Comparison of ENCODE assay signal across 8 mouse cellular contexts in genomic region chr9:20976216-20976960, GRCm38 (mm10). TPM values are rescaled to one million over a fixed set of nuclear protein-coding genes. Genes with fewer than 3 reads are reported as not detected.
DNase-seq lines count a peak whose midpoint lies in the region; ATAC-seq and TF ChIP-seq lines count a peak whose summit lies in the region.

TSS of gene S1pr2 (minus strand) at chr9:20976781.

- H3K36me3 ChIP-seq in forebrain, embryonic 11.5 days (ENCODE audit: control insufficient read depth, insufficient read depth, low read length): no peaks in the 10 kb centered on the region
- no peaks in the 10 kb centered on the region for H3K36me3 ChIP-seq in heart, embryonic 15.5 days
- no peaks in the 10 kb centered on the region for H3K36me3 ChIP-seq in liver, postnatal 0 days (replicated peaks; ENCODE audit: insufficient read depth, low read length)
- H3K36me3 ChIP-seq in neural tube, embryonic 12.5 days: no peaks in the 10 kb centered on the region
- no peaks in the 10 kb centered on the region for H3K36me3 ChIP-seq in testis, adult 2 months (ENCODE audit: control insufficient read depth, insufficient read depth, low read length)

- peak within 1 kb of the TSS; percentile 74 for H3K9ac ChIP-seq in forebrain, embryonic 11.5 days (ENCODE audit: low read length)
- peak within 1 kb of the TSS; percentile 83 for H3K9ac ChIP-seq in heart, embryonic 15.5 days
- peak within 1 kb of the TSS; percentile 69 for H3K9ac ChIP-seq in liver, postnatal 0 days (replicated peaks)
- peak within 1 kb of the TSS; percentile 72 for H3K9ac ChIP-seq in neural tube, embryonic 12.5 days

- under 1% methylated on average over 43 of the region's 47 CpGs for WGBS in forebrain, embryonic 11.5 days
- WGBS in heart, embryonic 15.5 days: under 1% methylated on average over 47 of the region's 47 CpGs
- under 1% methylated on average over 42 of the region's 47 CpGs for WGBS in liver, postnatal 0 days (ENCODE audit: insufficient replicate concordance)
- under 1% methylated on average over 46 of the region's 47 CpGs for WGBS in neural tube, embryonic 12.5 days

- no peaks in the 10 kb centered on the region for H3K27me3 ChIP-seq in forebrain, embryonic 11.5 days (ENCODE audit: control insufficient read depth, insufficient read depth, low read length)
- no peaks in the 10 kb centered on the region for H3K27me3 ChIP-seq in heart, embryonic 15.5 days
- 0 out of 2 replicates have a peak, but pooled peaks cover 6% of the 10 kb centered on the region for H3K27me3 ChIP-seq in liver, postnatal 0 days (ENCODE audit: insufficient read depth, low read length)
- H3K27me3 ChIP-seq in neural tube, embryonic 12.5 days (replicated peaks): peaks cover 5% of the 10 kb centered on the region; the same call in 1 of the 2 replicates
- H3K27me3 ChIP-seq in testis, adult 2 months (ENCODE audit: control insufficient read depth, insufficient read depth, low read length): no peaks in the 10 kb centered on the region

- no peak for TF ChIP-seq POLR2A in testis, adult 2 months (IDR thresholded peaks at IDR 0.05; ENCODE audit: control insufficient read depth, low read depth, low read length)

- peak within 1 kb of the TSS; percentile 19; the same call in 1 of the 2 replicates for H3K27ac ChIP-seq in forebrain, embryonic 11.5 days (ENCODE audit: low read depth, low read length)
- H3K27ac ChIP-seq in heart, embryonic 15.5 days: peak within 1 kb of the TSS; percentile 93
- peak within 1 kb of the TSS; percentile 77 for H3K27ac ChIP-seq in liver, postnatal 0 days (ENCODE audit: low read depth)
- peak within 1 kb of the TSS; percentile 53 for H3K27ac ChIP-seq in neural tube, embryonic 12.5 days
- H3K27ac ChIP-seq in testis, adult 2 months (ENCODE audit: control insufficient read depth, insufficient read depth, low read depth, low read length): peak within 1 kb of the TSS; percentile 10

- peaks cover 7% of the 10 kb centered on the region; the same call in 1 of the 2 replicates for H3K4me1 ChIP-seq in forebrain, embryonic 11.5 days (replicated peaks; ENCODE audit: control insufficient read depth, insufficient read depth, low read length)
- peaks cover 60% of the 10 kb centered on the region for H3K4me1 ChIP-seq in heart, embryonic 15.5 days (replicated peaks)
- peaks cover 22% of the 10 kb centered on the region for H3K4me1 ChIP-seq in liver, postnatal 0 days (ENCODE audit: insufficient read depth)
- peaks cover 27% of the 10 kb centered on the region for H3K4me1 ChIP-seq in neural tube, embryonic 12.5 days
- H3K4me1 ChIP-seq in testis, adult 2 months (ENCODE audit: control insufficient read depth, insufficient read depth, low read length): peaks cover 12% of the 10 kb centered on the region

- H3K9me3 ChIP-seq in forebrain, embryonic 11.5 days (ENCODE audit: control insufficient read depth, low read length): no peaks in the 10 kb centered on the region
- H3K9me3 ChIP-seq in heart, embryonic 15.5 days (replicated peaks): no peaks in the 10 kb centered on the region
- no peaks in the 10 kb centered on the region for H3K9me3 ChIP-seq in liver, postnatal 0 days (ENCODE audit: low read length)
- H3K9me3 ChIP-seq in neural tube, embryonic 12.5 days: no peaks in the 10 kb centered on the region

- peak; percentile 83 for ATAC-seq in forebrain, embryonic 11.5 days (replicated peaks; ENCODE audit: low FRiP score)
- peak; percentile 68 for ATAC-seq in heart, embryonic 15.5 days (replicated peaks; ENCODE audit: insufficient number of reproducible peaks, insufficient read depth, low FRiP score, low read depth)
- peak; percentile 77 for ATAC-seq in liver, postnatal 0 days
- ATAC-seq in neural tube, embryonic 12.5 days (ENCODE audit: low FRiP score, low read depth): peak; percentile 63

- peak within 1 kb of the TSS; percentile 72 for H3K4me3 ChIP-seq in forebrain, embryonic 11.5 days (ENCODE audit: low read depth, low read length)
- H3K4me3 ChIP-seq in heart, embryonic 15.5 days: peak within 1 kb of the TSS; percentile 71
- H3K4me3 ChIP-seq in liver, postnatal 0 days (ENCODE audit: low read depth, low read length): peak within 1 kb of the TSS; percentile 69
- H3K4me3 ChIP-seq in neural tube, embryonic 12.5 days: peak within 1 kb of the TSS; percentile 78
- peak within 1 kb of the TSS; percentile 87 for H3K4me3 ChIP-seq in testis, adult 2 months (ENCODE audit: control insufficient read depth, low read depth, low read length)

- H3K4me2 ChIP-seq in forebrain, embryonic 11.5 days (ENCODE audit: low read depth, low read length, severe bottlenecking): peak within 1 kb of the TSS; percentile 98
- peak within 1 kb of the TSS; percentile 92 for H3K4me2 ChIP-seq in heart, embryonic 15.5 days
- peak within 1 kb of the TSS; percentile 97 for H3K4me2 ChIP-seq in liver, postnatal 0 days (ENCODE audit: low read depth, low read length)
- peak within 1 kb of the TSS; percentile 83 for H3K4me2 ChIP-seq in neural tube, embryonic 12.5 days (replicated peaks)

- peak; percentile 91 for DNase-seq in CD4-positive, CD25-positive, alpha-beta regulatory T cell, adult 2 months (ENCODE audit: low read depth, low spot score)
- peak; percentile 84 for DNase-seq in adrenal gland, postnatal 25 days
- peak; percentile 92 for DNase-seq in forebrain, embryonic 11.5 days (ENCODE audit: low spot score)
- peak; percentile 93 for DNase-seq in kidney, postnatal 10 days
- peak; percentile 81 for DNase-seq in liver, postnatal 0 days

- no peak for TF ChIP-seq EP300 in liver, postnatal 0 days (IDR thresholded peaks at IDR 0.05; ENCODE audit: low read depth)

- TF ChIP-seq CTCF in liver, postnatal 0 days (IDR thresholded peaks at IDR 0.05; ENCODE audit: low read depth): no peak
- no peak for TF ChIP-seq CTCF in testis, adult 2 months (IDR thresholded peaks at IDR 0.05; ENCODE audit: control insufficient read depth, insufficient read depth, insufficient replicate concordance, low read depth, low read length)

RNA-seq across cellular contexts. Expression of gene S1pr2, which starts in this region (rescaled TPM):
- total RNA-seq in adrenal gland, postnatal 25 days (2021): 16.2 and 16.9 TPM in 2 replicates
- polyA plus RNA-seq in forebrain, embryonic 11.5 days (2014; fragmentation: Nextera tagmentation; extraction: Ambion mirVana): 22.1 TPM in 2 replicates
- polyA plus RNA-seq in heart, embryonic 15.5 days (2015; fragmentation: Nextera tagmentation; extraction: Ambion mirVana): 16.9 and 26.6 TPM in 2 replicates
- 2.4 and 3.1 TPM in 2 replicates for polyA plus RNA-seq in liver, postnatal 0 days (2015; fragmentation: Nextera tagmentation; extraction: Ambion mirVana)
- 17.7 and 19.5 TPM in 2 replicates for polyA plus RNA-seq in neural tube, embryonic 12.5 days (2016; fragmentation: Nextera tagmentation; extraction: Ambion mirVana)
- polyA plus RNA-seq in testis, adult 2 months (2012; rRNA removed): 0.70 and 0.87 TPM in 2 replicates

Comparison
In these comparisons a context has a peak if more than half of its experiments do, and no peak if none do; other contexts are left out.
1. Peak in every context shown above with its lines: DNase-seq, ATAC-seq, H3K4me3 ChIP-seq and H3K27ac ChIP-seq.
2. H3K27ac ChIP-seq: peak in every context shown above with its lines; median percentile 93 in heart, embryonic 15.5 days; 77 in liver, postnatal 0 days; 53 in neural tube, embryonic 12.5 days; 19 in forebrain, embryonic 11.5 days; 10 in testis, adult 2 months.